Mouse (Mus musculus) midbrain, embryonic 11.5 days (tissue): ENCODE data around the gene Rnase11. TPM values are rescaled to one million over a fixed set of nuclear protein-coding genes. Genes with fewer than 3 reads are reported as not detected.

Source experiments
- ATAC-seq: fragments of 200-750 bp; cut with Nextera tagmentation; 2 replicates; pipeline ENCODE4 v1.8.0; 2017; ENCODE audit warnings: moderate TSS enrichment, moderate library complexity; ENCODE audit not compliant: low FRiP score
- DNase-seq: peaks from one replicate; pipeline ENCODE4 v3.0.0; 2015; ENCODE audit warnings: low spot score; ENCODE audit errors: missing footprints
- H3K27ac ChIP-seq: fragments of 300-500 bp; sonication (generic); 2 replicates; pipeline ENCODE4 v1.5.1; 2014; ENCODE audit warnings: low read depth, low read length
- H3K27me3 ChIP-seq: fragments of 300-500 bp; sonication (generic); 2 replicates; pipeline ENCODE4 v1.6.1; 2014; ENCODE audit warnings: mild to moderate bottlenecking, low read length, moderate library complexity, mixed read lengths; ENCODE audit not compliant: control insufficient read depth, insufficient read depth
- H3K36me3 ChIP-seq: fragments of 300-500 bp; sonication (generic); 2 replicates; pipeline ENCODE4 v1.6.1; 2014; ENCODE audit warnings: mild to moderate bottlenecking, low read length, moderate library complexity, mixed read lengths; ENCODE audit not compliant: control insufficient read depth, insufficient read depth
- H3K4me1 ChIP-seq: fragments of 300-500 bp; sonication (generic); 2 replicates; pipeline ENCODE4 v1.6.1; 2014; ENCODE audit warnings: low read length; ENCODE audit not compliant: control insufficient read depth, insufficient read depth
- H3K4me2 ChIP-seq: fragments of 300-500 bp; sonication (generic); 2 replicates; pipeline ENCODE4 v1.6.1; 2014; ENCODE audit warnings: mild to moderate bottlenecking, moderate library complexity
- H3K4me3 ChIP-seq: fragments of 300-500 bp; sonication (generic); 2 replicates; pipeline ENCODE4 v1.5.1; 2014; ENCODE audit warnings: low read depth, low read length
- H3K9ac ChIP-seq: fragments of 300-500 bp; sonication (generic); 2 replicates; pipeline ENCODE4 v1.6.1; 2014; ENCODE audit warnings: low read length
- H3K9me3 ChIP-seq: fragments of 300-500 bp; sonication (generic); 2 replicates; pipeline ENCODE4 v1.6.1; 2016; ENCODE audit warnings: low read length; ENCODE audit not compliant: control insufficient read depth
- WGBS: fragments of 180-500 bp; shearing (Covaris S2); extraction: QIAGEN DNeasy Blood & Tissue Kit; methylation state at CpG from one replicate; pipeline ENCODE4 v1.1.7; 2014; 5-methylcytosine and 5-hydroxymethylcytosine counted together
- polyA plus RNA-seq: library from polyadenylated mRNA; unstranded; fragments of >200 nt; fragmentation: Nextera tagmentation; extraction: Ambion mirVana; gene quantifications from 2 replicates; pipeline ENCODE4 v1.2.1, GENCODE M21; 2014

Gene Rnase11
- polyA plus RNA-seq, 1 experiment from 2014 or later: not detected

DNA sequence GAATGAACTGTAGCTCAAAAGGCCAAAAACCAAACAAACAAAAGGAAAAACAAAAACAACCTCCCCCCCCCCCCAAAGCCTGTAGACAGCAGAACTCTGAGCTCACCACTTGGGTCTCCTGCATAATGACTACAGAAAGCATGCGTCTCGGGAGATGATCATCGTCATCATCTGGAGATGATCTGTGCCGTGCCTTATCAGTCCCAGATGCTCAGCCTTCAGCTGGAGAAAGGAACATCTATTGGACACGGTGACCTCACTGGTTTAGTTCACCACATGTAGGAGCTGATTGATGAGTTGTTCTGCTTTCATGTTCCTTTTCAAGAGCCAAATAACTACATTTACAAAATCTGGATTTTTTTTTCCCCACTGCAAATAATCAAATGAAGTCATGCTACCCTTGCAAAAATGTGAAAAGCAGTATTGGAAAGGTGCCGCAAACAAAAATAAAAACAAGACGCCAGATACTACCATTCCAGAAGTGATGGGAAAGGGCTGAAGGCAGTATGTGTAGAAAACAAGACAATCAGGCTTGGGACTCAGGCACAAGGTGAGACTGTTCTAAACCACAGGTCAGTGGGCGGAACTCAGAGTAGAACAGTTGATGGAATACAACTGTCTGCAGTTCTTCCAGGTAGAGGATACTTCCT is 42.7 kb downstream of the Rnase11 start, which contains the start of gene Rnase10:
Rnase10 (plus strand) TSS at position 600 of the 650 bp plus-strand sequence.
- 87% methylated on average over 8 of the region's 8 CpGs for WGBS
- Histone ChIP-seq H3K4me3 (no peak within 1 kb of the TSS), H3K4me2 (no peak within 1 kb of the TSS), H3K4me1 (no peaks in the 10 kb centered on the region), H3K9me3 (no peaks in the 10 kb centered on the region), H3K36me3 (no peaks in the 10 kb centered on the region), H3K27me3 (no peaks in the 10 kb centered on the region), H3K9ac (no peak within 1 kb of the TSS), H3K27ac (no peak within 1 kb of the TSS)
- ATAC-seq (no peak), DNase-seq (no peak)

Other genes with a start within 250 kb of the Rnase11 start
- not detected in 2 replicates for gene Ccnb1ip1, start 242.4 kb downstream of the Rnase11 start, polyA plus RNA-seq
- 61.9 and 65.5 TPM in 2 replicates for gene Parp2, start 242.3 kb downstream of the Rnase11 start, polyA plus RNA-seq
- 4.9 and 5.5 TPM in 2 replicates for gene Tep1, start 179.6 kb downstream of the Rnase11 start, polyA plus RNA-seq
- 0.15 and 0.25 TPM in 2 replicates for gene Klhl33, start 152.7 kb downstream of the Rnase11 start, polyA plus RNA-seq
- 157 and 165 TPM in 2 replicates for gene Osgep, start 125.3 kb downstream of the Rnase11 start, polyA plus RNA-seq
- gene Apex1, start 125.2 kb downstream of the Rnase11 start, polyA plus RNA-seq: 401 and 413 TPM in 2 replicates
- 48.4 and 59.0 TPM in 2 replicates for gene Pip4p1, start 119.3 kb downstream of the Rnase11 start, polyA plus RNA-seq
- 73.6 and 76.3 TPM in 2 replicates for gene Pnp, start 119.1 kb downstream of the Rnase11 start, polyA plus RNA-seq
- gene Gm49342, start 105.6 kb downstream of the Rnase11 start, polyA plus RNA-seq: not detected in 2 replicates
- 0.55 and 0.57 TPM in 2 replicates for gene Pnp2, start 94.2 kb downstream of the Rnase11 start, polyA plus RNA-seq
- not detected in 2 replicates for gene Rnase10, start 42.4 kb downstream of the Rnase11 start, polyA plus RNA-seq
- not detected in 2 replicates for gene Rnase9, start 8.3 kb downstream of the Rnase11 start, polyA plus RNA-seq
- gene Rnase12, start 7.5 kb upstream of the Rnase11 start, polyA plus RNA-seq: not detected in 2 replicates
- not detected in 2 replicates for gene Olfr750, start 24.3 kb upstream of the Rnase11 start, polyA plus RNA-seq
- gene Rnase4, start 40.9 kb upstream of the Rnase11 start, polyA plus RNA-seq: 12.3 and 14.9 TPM in 2 replicates
- gene Ang, start 41.0 kb upstream of the Rnase11 start, polyA plus RNA-seq: 1.5 and 2.4 TPM in 2 replicates
- gene Eddm3b, start 64.3 kb upstream of the Rnase11 start, polyA plus RNA-seq: not detected in 2 replicates
- 0.12 TPM in 1 of 2 replicates, not detected in the other for gene Rnase6, start 73.7 kb upstream of the Rnase11 start, polyA plus RNA-seq
- gene Rnase1, start 96.6 kb upstream of the Rnase11 start, polyA plus RNA-seq: not detected in 2 replicates
- gene Rnase2b, start 112.1 kb upstream of the Rnase11 start, polyA plus RNA-seq: not detected in 2 replicates
- not detected in 2 replicates for gene Ang2, start 149.0 kb upstream of the Rnase11 start, polyA plus RNA-seq
- not detected in 2 replicates for gene Ear14, start 153.2 kb upstream of the Rnase11 start, polyA plus RNA-seq
- gene Rnase2a, start 205.9 kb upstream of the Rnase11 start, polyA plus RNA-seq: not detected in 2 replicates